Mouse (Mus musculus): ENCODE data around the gene Spint1.

- TF ChIP-seq CTCF (IDR thresholded peaks at IDR 0.05; ENCODE audit: control insufficient read depth, insufficient read depth, low read length) (no peak), POLR2A (IDR thresholded peaks at IDR 0.05; ENCODE audit: borderline replicate concordance, control insufficient read depth, low read depth, low read length) (no peak)
These were observed 10.7 kb downstream of the Spint1 start for GRCm38 (mm10) chr2:119247904-119248303.

Data from bone marrow, adult 2 months (tissue).